Mouse (Mus musculus): ENCODE measurements around the gene Ppp1r9a.

GRCm38 (mm10) chr6:5147488-5148142, 244.9 kb downstream of the Ppp1r9a start:
- TF ChIP-seq CTCF (IDR thresholded peaks at IDR 0.05; ENCODE audit: extremely low read depth, insufficient read length, insufficient replicate concordance, low read depth, low read length) (no peak), POLR2A (IDR thresholded peaks at IDR 0.05; ENCODE audit: low read depth, low read length) (no peak)
